Mouse (Mus musculus) liver, adult 2 months (tissue): ENCODE data around the gene Tut1.

Source experiments
- CTCF ChIP-seq: fragments of 200-500 bp; IDR thresholded peaks from 2 replicates; pipeline ENCODE4 v1.5.1; 2011; ENCODE audit warnings: low read depth, low read length, control low read depth
- POLR2A ChIP-seq: fragments of 200-500 bp; IDR thresholded peaks from 2 replicates; pipeline ENCODE4 v1.6.1; 2011; ENCODE audit warnings: low read length, control low read depth; ENCODE audit not compliant: insufficient read depth; ENCODE audit errors: extremely low read depth

- TF ChIP-seq CTCF: no peak
- no peak for TF ChIP-seq POLR2A
Observed at GRCm38 (mm10) chr19:8920836-8921291, 32.8 kb upstream of the Tut1 start.
